Mouse (Mus musculus) MEL (cell line): ENCODE measurements around the gene S100a10.

Source experiments
- BHLHE40 ChIP-seq: IDR thresholded peaks from 2 replicates; pipeline ENCODE4 v1.6.1; 2012; ENCODE audit warnings: low read depth, mild to moderate bottlenecking, inconsistent platforms, low read length, improper control_type of control experiment, borderline replicate concordance
- CTCF ChIP-seq, 3 experiments: IDR thresholded peaks in 2 of 3; conservative IDR thresholded peaks in 1 of 3; 2 replicates each; pipeline ENCODE4 v1.5.1; 2011 to 2012; ENCODE audit warnings: low read length in 3 of 3, low read depth in 2 of 3, mild to moderate bottlenecking in 2 of 3, improper control_type of control experiment in 1 of 3, inconsistent platforms in 1 of 3, mixed read lengths in 1 of 3, moderate library complexity in 1 of 3; ENCODE audit not compliant: control insufficient read depth in 1 of 3, insufficient read depth in 1 of 3, poor library complexity in 1 of 3, severe bottlenecking in 1 of 3
- E2F4 ChIP-seq: IDR thresholded peaks from 2 replicates; pipeline ENCODE4 v1.6.1; 2011; ENCODE audit warnings: low read depth, low read length, improper control_type of control experiment, borderline replicate concordance
- EP300 ChIP-seq, 2 experiments: IDR thresholded peaks; 2 replicates each; pipeline ENCODE4 v1.6.1; 2011; ENCODE audit warnings: improper control_type of control experiment in 2 of 2, low read length in 2 of 2, low read depth in 1 of 2, mild to moderate bottlenecking in 1 of 2
- MAX ChIP-seq: IDR thresholded peaks from 2 replicates; pipeline ENCODE4 v1.6.1; 2011; ENCODE audit warnings: low read length, improper control_type of control experiment
- NRF1 ChIP-seq: IDR thresholded peaks from 2 replicates; pipeline ENCODE4 v1.6.1; 2014; ENCODE audit warnings: low read depth, mild to moderate bottlenecking, inconsistent platforms, low read length, improper control_type of control experiment, moderate library complexity; ENCODE audit not compliant: poor library complexity, insufficient read depth, severe bottlenecking
- POLR2A ChIP-seq, 2 experiments: IDR thresholded peaks; 2 replicates each; pipeline ENCODE4 v1.6.1; 2011 to 2012; ENCODE audit warnings: low read length in 2 of 2, mild to moderate bottlenecking in 2 of 2, control low read depth in 1 of 2, improper control_type of control experiment in 1 of 2, low read depth in 1 of 2, moderate library complexity in 1 of 2; ENCODE audit not compliant: control insufficient read depth in 1 of 2, insufficient read depth in 1 of 2, poor library complexity in 1 of 2
- TAL1 ChIP-seq: IDR thresholded peaks from 2 replicates; pipeline ENCODE4 v1.6.1; 2012; ENCODE audit warnings: mild to moderate bottlenecking, inconsistent platforms, low read length, moderate library complexity, mixed read lengths
- UBTF ChIP-seq: IDR thresholded peaks from 2 replicates; pipeline ENCODE4 v1.6.1; 2012; ENCODE audit warnings: low read depth, mild to moderate bottlenecking, inconsistent platforms, low read length, improper control_type of control experiment, moderate library complexity, borderline replicate concordance; ENCODE audit not compliant: insufficient read depth
- USF1 ChIP-seq: IDR thresholded peaks from 2 replicates; pipeline ENCODE4 v1.6.1; 2014; ENCODE audit warnings: low read depth, mild to moderate bottlenecking, inconsistent platforms, low read length, improper control_type of control experiment, moderate library complexity
- ZNF384 ChIP-seq: IDR thresholded peaks from 2 replicates; pipeline ENCODE4 v1.6.1; 2012; ENCODE audit warnings: low read depth, mild to moderate bottlenecking, inconsistent platforms, low read length, improper control_type of control experiment

GRCm38 (mm10) chr3:93601903-93602302 lies 47.0 kb downstream of the S100a10 start:
- TF ChIP-seq NRF1 (no peak), POLR2A (IDR thresholded peaks at IDR 0.05; ENCODE audit: control insufficient read depth in 1 of 2, insufficient read depth in 1 of 2, low read depth in 1 of 2, low read length in 2 of 2, poor library complexity in 1 of 2) (no peak), MAX (no peak), EP300 (IDR thresholded peaks at IDR 0.05; ENCODE audit: low read depth in 1 of 2, low read length in 2 of 2) (no peak), E2F4 (no peak), CTCF (IDR thresholded peaks at IDR 0.05 in 2 of 3, conservative IDR thresholded peaks at IDR 0.05 in 1 of 3; ENCODE audit: control insufficient read depth in 1 of 3, insufficient read depth in 1 of 3, low read depth in 2 of 3, low read length in 3 of 3, poor library complexity in 1 of 3, severe bottlenecking in 1 of 3) (no peak), USF1 (no peak), TAL1 (no peak), UBTF (no peak), ZNF384 (no peak), BHLHE40 (no peak)
